In the genomic region with DNA sequence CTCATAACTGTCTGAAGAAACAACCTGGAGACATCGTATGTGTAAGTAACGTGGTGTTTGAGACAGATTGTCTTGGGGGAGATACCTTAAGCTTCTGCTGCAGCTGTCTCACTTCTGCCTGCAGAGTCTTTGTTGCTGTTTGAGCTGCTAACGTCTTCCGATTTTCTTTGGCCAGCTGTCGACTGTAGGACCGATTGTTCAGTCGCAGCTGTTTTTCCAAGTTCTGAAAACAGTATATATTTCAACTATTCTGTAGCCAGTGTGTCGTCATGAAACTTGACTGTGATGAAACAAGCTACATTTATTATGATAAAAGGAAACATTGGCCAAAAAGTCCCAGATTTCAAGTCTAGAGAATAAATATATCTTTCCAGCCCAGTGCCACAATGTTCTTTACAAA, we compare ENCODE assay signal across 25 mouse cellular contexts. TPM values are rescaled to one million over a fixed set of nuclear protein-coding genes. Genes with fewer than 3 reads are reported as not detected.
"Had no signal": no experiment of that assay in that cellular context is flagged by ENCODE, and none has a peak within 500 bp of the region (broad histone marks: within the 10 kb centered on the region; RNA-seq: fewer than 3 reads in every experiment).

No protein-coding gene starts in this region.

- H3K4me1 ChIP-seq: heart, embryonic 15.5 days; limb, embryonic 13.5 days had no signal

- H3K27ac ChIP-seq: heart, adult 2 months; heart, embryonic 13.5 days; heart, embryonic 15.5 days; hindbrain, embryonic 10.5 days; hindbrain, embryonic 12.5 days; hindbrain, embryonic 14.5 days; intestine, embryonic 15.5 days; layer of hippocampus, adult 2 months; left cerebral cortex, adult 2 months; limb, embryonic 13.5 days had no signal

- H3K27me3 ChIP-seq: heart, embryonic 13.5 days; heart, embryonic 15.5 days; hindbrain, embryonic 12.5 days; intestine, embryonic 15.5 days; limb, embryonic 13.5 days had no signal

- H3K4me3 ChIP-seq: heart, adult 2 months; heart, embryonic 13.5 days; heart, embryonic 15.5 days; hindbrain, embryonic 10.5 days; hindbrain, embryonic 12.5 days; intestine, embryonic 15.5 days; layer of hippocampus, adult 2 months; left cerebral cortex, adult 2 months; limb, embryonic 13.5 days had no signal

- DNase-seq: gastrocnemius, postnatal 14 days; gastrocnemius, postnatal 36 days; heart, adult 11 months; heart, adult 2 months; heart, postnatal 4 days; kidney, adult 18-20 months; kidney, adult 8-10 months; kidney, postnatal 10 days; kidney, postnatal 25 days; kidney, postnatal 4 days; liver had no signal

- H3K36me3 ChIP-seq: heart, embryonic 13.5 days; heart, embryonic 15.5 days; hindbrain, embryonic 10.5 days; hindbrain, embryonic 12.5 days; intestine, embryonic 15.5 days; limb, embryonic 13.5 days had no signal

- H3K9ac ChIP-seq: heart, embryonic 13.5 days; heart, embryonic 15.5 days; hindbrain, embryonic 12.5 days; hindbrain, embryonic 14.5 days; intestine, embryonic 15.5 days; limb, embryonic 13.5 days had no signal

- ATAC-seq: hindbrain, embryonic 16.5 days; inflammation-experienced regulatory T-cells, adult 6 months; intestine, embryonic 15.5 days; intestine, postnatal 0 days had no signal

- H3K4me2 ChIP-seq: heart, embryonic 11.5 days; heart, embryonic 13.5 days; heart, embryonic 15.5 days; hindbrain, embryonic 12.5 days; hindbrain, embryonic 14.5 days; intestine, embryonic 15.5 days; limb, embryonic 13.5 days; liver, embryonic 11.5 days had no signal

- H3K9me3 ChIP-seq: heart, embryonic 13.5 days; heart, embryonic 15.5 days; hindbrain, embryonic 12.5 days; intestine, embryonic 15.5 days; limb, embryonic 13.5 days had no signal

RNA-seq across cellular contexts. Expression of gene Lca5l, which starts 18.4 kb away (rescaled TPM):
- polyA plus RNA-seq: inflammation-experienced regulatory T-cells, adult 6 months had no signal

RNA-seq across cellular contexts. Expression of gene Sh3bgr, which starts 26.6 kb away (rescaled TPM):
- polyA plus RNA-seq: inflammation-experienced regulatory T-cells, adult 6 months had no signal
